Mouse (Mus musculus): ENCODE measurements around the gene Arrdc5.

GRCm38 (mm10) chr17:56338909-56339308 is 38.8 kb upstream of the Arrdc5 start:
- TF ChIP-seq POLR2A (IDR thresholded peaks at IDR 0.05; ENCODE audit: low read depth, low read length), result no peak
- TF ChIP-seq CTCF (IDR thresholded peaks at IDR 0.05; ENCODE audit: borderline replicate concordance, insufficient read depth, low read length), result no peak; the same call in 1 of the 2 replicates

Data from embryonic fibroblast, embryonic 13.5 days (primary cell).